Mouse (Mus musculus): ENCODE measurements around the gene Lrrc27. TPM values are rescaled to one million over a fixed set of nuclear protein-coding genes. Genes with fewer than 3 reads are reported as not detected.

The Lrrc27 gene
- polyA plus RNA-seq, 1 experiment from 2014 or later = 4.1 TPM

DNA sequence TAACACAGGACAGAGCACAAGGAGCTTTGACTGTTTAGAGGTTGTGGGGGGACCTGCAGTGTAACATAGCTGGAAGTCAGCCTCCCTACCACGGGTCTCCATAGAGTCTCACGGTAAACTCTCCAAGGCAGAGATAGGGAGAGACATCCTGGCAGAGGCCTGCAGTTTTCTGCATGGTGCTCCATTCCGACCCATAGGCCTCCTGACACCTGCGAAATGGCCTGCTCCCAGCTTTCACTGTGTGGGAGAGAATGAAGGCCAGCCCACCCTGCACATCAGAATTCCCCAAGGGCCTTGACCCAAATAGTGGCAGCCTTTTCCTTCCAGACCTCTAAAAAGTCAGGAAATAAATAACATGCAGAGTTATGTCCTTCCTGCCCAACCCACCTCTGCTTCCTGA lies 22.2 kb upstream of the Lrrc27 start:
- WGBS = 93% methylated on average over 4 of the region's 4 CpGs
- Histone ChIP-seq H3K9me3 (peaks cover 12% of the 10 kb centered on the region; the same call in 1 of the 2 replicates), H3K36me3 (no peaks in the 10 kb centered on the region), H3K27me3 (ENCODE audit: insufficient read depth, poor library complexity, severe bottlenecking) (peaks cover 52% of the 10 kb centered on the region), H3K4me1 (replicated peaks) (peaks cover 12% of the 10 kb centered on the region), H3K27ac (no peak overlapping the region), H3K4me3 (no peak overlapping the region)
- DNase-seq (ENCODE audit: low spot score) = no peak

DNA sequence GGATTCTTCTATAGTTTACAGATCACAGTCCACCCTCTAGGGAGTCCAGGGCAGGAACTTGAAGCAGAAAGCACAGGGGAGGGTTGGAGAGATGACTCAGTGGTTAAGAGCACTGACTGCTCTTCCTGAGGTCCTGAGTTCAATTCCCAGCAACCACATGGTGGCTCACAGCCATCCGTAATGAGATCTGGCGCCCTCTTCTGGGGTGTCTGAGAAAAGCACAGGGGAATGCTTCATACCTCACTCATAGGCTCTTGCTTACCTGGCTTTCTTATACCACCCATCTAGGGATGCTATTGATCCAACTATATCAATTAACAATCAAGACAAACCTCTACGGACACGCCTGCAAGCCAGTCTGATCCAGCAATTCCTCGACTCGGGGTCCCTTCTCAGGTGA lies 21.2 kb upstream of the Lrrc27 start:
- Histone ChIP-seq H3K27me3 (ENCODE audit: insufficient read depth, poor library complexity, severe bottlenecking) (peaks cover 42% of the 10 kb centered on the region), H3K9me3 (peaks cover 12% of the 10 kb centered on the region; the same call in 1 of the 2 replicates), H3K4me3 (no peak overlapping the region), H3K27ac (no peak overlapping the region), H3K36me3 (no peaks in the 10 kb centered on the region), H3K4me1 (replicated peaks) (peaks cover 12% of the 10 kb centered on the region)
- DNase-seq (ENCODE audit: low spot score) = no peak
- 74% methylated on average over 6 of the region's 6 CpGs for WGBS

DNA sequence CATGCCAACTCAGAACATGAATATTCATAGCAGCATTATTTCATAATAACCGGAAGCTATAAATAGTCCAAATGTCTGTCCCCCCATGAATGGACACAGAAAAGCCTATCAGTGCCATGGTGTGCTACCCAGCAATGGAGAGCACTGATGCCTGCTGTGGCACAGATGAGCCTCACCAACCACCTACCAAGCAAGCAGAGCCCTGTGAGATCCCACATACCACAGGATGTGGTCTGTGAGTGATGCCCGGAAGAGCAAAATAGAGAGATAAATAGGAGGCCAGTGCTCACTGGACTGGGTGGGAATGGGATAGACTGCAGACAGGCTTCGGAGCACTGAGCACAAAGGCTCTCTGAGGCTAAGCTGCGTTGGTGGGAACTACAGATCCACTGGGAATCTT lies 15.8 kb upstream of the Lrrc27 start:
- WGBS = 83% methylated on average over 4 of the region's 4 CpGs
- no peaks in the 10 kb centered on the region for H3K4me1 ChIP-seq (replicated peaks)
- no peak overlapping the region for H3K4me3 ChIP-seq
- no peaks in the 10 kb centered on the region for H3K36me3 ChIP-seq
- DNase-seq (ENCODE audit: low spot score) = no peak
- no peaks in the 10 kb centered on the region for H3K9me3 ChIP-seq
- peaks cover 13% of the 10 kb centered on the region; the same call in 1 of the 2 replicates for H3K27me3 ChIP-seq (ENCODE audit: insufficient read depth, poor library complexity, severe bottlenecking)
- no peak overlapping the region for H3K27ac ChIP-seq

DNA sequence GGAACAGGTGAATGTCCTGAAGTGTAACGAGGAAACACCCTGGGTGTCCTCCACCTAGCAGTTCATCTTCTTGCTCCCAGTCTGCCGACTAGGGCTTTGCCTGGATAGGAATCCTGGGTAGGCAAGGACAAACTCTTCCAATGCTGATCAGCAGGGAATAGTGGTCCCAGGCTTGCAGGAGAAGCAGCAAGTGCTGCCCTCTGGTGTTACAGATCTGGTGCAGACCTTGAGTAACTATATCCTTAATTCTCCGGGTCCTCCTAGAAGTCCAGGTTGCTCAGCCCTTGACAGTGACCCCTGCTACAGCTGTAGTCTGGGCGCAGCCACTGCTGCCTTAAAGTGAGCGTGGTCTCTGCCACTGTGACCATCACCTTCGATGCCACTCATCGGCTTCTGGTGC lies 12.7 kb upstream of the Lrrc27 start:
- no peaks in the 10 kb centered on the region for H3K9me3 ChIP-seq

DNA sequence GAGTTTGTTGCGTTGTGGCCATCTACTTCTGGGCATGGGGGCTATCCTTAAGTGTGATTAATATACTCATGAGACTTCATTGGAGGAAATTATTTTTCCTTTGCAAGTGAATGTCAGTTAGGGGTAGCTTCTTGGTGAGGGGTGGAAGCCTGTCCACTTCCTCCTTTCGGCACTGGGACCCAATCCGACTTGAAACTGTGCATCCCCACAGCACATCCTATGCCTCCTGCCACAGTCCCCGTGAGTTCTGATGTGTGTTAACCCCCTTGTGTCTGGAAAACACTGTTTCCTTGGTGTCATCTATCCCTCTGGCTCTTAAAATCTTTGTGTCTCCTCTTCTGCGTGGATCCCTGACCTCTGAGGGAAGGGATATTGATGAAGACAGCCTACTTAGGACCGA lies 11.6 kb upstream of the Lrrc27 start:
- Histone ChIP-seq H3K4me3 (no peak overlapping the region), H3K36me3 (no peaks in the 10 kb centered on the region), H3K27me3 (ENCODE audit: insufficient read depth, poor library complexity, severe bottlenecking) (peaks cover 13% of the 10 kb centered on the region; the same call in 1 of the 2 replicates), H3K9me3 (no peaks in the 10 kb centered on the region), H3K4me1 (replicated peaks) (no peaks in the 10 kb centered on the region), H3K27ac (no peak overlapping the region)
- DNase-seq (ENCODE audit: low spot score) = no peak
- 67% methylated on average over 6 of the region's 6 CpGs for WGBS

More for the DNA sequence above, 12.7 kb upstream of the Lrrc27 start:
- Histone ChIP-seq H3K27me3 (ENCODE audit: insufficient read depth, poor library complexity, severe bottlenecking) (peaks cover 13% of the 10 kb centered on the region; the same call in 1 of the 2 replicates), H3K36me3 (no peaks in the 10 kb centered on the region), H3K4me1 (replicated peaks) (no peaks in the 10 kb centered on the region), H3K4me3 (no peak overlapping the region), H3K27ac (no peak overlapping the region)
- 34% methylated on average over 7 of the region's 7 CpGs for WGBS
- DNase-seq (ENCODE audit: low spot score) = peak; percentile 61

DNA sequence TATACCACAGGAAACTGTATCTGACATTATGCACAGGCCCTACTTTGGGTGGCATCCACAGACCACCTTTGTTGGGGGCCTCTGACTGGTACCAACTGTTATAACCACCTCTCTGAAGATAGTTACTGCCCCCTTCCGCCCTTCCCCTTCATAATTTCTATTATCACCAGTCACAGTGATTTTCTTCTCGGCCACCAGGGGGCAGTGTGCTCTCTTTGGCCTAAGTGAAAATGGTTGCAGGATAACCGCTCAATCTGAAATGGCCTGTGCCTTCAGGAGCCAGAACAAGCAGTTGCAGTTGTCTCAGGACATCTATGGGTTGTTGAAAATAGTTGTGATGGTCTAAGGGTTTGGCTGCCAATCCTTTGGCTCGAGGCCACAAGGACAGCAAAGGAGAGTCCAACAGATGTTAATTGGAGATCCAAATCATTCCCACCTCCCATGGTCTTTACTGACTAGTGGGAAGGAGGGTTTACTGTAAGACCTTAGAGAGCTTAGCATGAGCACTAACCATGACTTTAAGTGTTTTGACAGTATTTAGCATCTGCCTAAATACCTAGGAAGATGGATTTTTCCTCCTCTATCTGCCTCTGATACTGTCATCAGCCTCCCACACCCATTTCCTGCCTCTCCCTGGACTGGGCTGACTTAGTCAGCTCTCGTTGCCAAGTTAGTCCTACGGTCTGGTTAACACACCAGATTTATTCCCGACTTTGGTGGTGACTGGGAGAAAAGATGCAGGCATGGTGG lies 4.6 kb upstream of the Lrrc27 start:
- WGBS = 35% methylated on average over 7 of the region's 7 CpGs
- peaks cover 6% of the 10 kb centered on the region; the same call in 1 of the 2 replicates for H3K27me3 ChIP-seq (ENCODE audit: insufficient read depth, poor library complexity, severe bottlenecking)
- no peaks in the 10 kb centered on the region for H3K9me3 ChIP-seq
- peak; percentile 69 for DNase-seq (ENCODE audit: low spot score)
- peaks cover 14% of the 10 kb centered on the region for H3K4me1 ChIP-seq (replicated peaks)
- H3K27ac ChIP-seq = no peak overlapping the region
- no peaks in the 10 kb centered on the region for H3K36me3 ChIP-seq
- H3K4me3 ChIP-seq = no peak overlapping the region

DNA sequence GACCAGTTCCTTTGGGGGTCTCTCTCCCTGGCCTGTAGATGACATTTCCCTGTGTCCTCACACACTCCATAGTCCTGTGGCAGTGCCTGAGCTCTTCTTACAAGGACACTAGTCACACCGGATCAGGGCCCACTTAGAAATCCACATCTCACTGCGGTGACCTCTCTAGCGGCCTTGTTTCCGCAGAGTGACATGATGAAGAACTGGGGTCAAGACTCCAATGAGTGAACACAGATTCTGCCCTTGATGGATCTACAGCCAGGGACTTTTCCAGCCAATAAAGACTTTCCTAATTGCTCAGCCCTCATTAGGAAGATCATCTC lies 4.1 kb upstream of the Lrrc27 start:
- H3K4me1 ChIP-seq (replicated peaks) = peaks cover 19% of the 10 kb centered on the region
- H3K27ac ChIP-seq = no peak overlapping the region
- no peak for DNase-seq (ENCODE audit: low spot score)
- 82% methylated on average over 4 of the region's 4 CpGs for WGBS
- peaks cover 6% of the 10 kb centered on the region; the same call in 1 of the 2 replicates for H3K27me3 ChIP-seq (ENCODE audit: insufficient read depth, poor library complexity, severe bottlenecking)
- H3K4me3 ChIP-seq = no peak overlapping the region
- no peaks in the 10 kb centered on the region for H3K36me3 ChIP-seq
- no peaks in the 10 kb centered on the region for H3K9me3 ChIP-seq

DNA sequence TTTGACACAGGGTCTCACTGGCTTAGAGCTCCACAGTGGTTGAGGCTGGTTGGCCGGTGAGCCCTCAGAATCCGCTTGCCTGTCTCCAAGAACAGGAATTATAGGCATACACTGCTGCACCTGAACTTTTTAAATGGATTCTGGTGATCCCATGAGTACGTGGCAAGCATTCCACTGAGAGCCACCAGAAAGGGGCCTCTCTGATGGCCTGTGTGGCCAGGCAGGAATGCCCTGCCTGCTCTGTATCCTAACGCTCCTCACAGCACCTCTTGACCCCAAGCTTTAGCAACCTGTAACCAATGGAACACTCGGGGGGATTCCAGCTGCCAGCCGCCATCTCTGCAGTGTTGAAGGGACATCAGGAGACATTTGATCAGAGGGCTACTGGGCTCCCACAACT lies 1.0 kb upstream of the Lrrc27 start:
- Histone ChIP-seq H3K9me3 (no peaks in the 10 kb centered on the region), H3K36me3 (no peaks in the 10 kb centered on the region), H3K4me3 (no peak overlapping the region), H3K27ac (peak overlapping the region; percentile 95), H3K4me1 (replicated peaks) (peaks cover 33% of the 10 kb centered on the region), H3K27me3 (ENCODE audit: insufficient read depth, poor library complexity, severe bottlenecking) (peaks cover 8% of the 10 kb centered on the region; the same call in 1 of the 2 replicates)
- DNase-seq (ENCODE audit: low spot score) = peak; percentile 2
- 84% methylated on average over 6 of the region's 6 CpGs for WGBS

DNA sequence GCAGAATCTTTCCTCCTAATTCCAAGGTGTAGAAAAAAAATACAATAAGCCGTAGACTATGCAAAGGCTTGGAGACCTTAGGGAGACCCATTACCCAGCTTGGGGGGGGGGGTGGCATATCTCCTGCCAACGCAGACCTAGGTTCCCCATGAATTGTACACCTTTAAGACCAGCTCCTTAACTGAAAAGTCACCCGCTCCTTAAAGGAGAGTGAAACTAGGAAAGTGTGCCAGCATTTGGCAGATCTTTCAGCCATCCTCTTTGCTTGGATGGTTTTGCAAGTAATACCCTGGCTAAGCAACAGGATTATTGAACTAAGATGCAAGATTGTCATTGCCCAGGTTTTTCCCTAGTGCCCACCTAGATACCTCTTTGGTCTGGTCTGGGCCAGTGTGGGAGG lies 963 bp downstream of the Lrrc27 start:
- 74% methylated on average over 3 of the region's 3 CpGs for WGBS
- peak overlapping the region; percentile 95 for H3K27ac ChIP-seq
- H3K4me1 ChIP-seq (replicated peaks) = peaks cover 36% of the 10 kb centered on the region

DNA sequence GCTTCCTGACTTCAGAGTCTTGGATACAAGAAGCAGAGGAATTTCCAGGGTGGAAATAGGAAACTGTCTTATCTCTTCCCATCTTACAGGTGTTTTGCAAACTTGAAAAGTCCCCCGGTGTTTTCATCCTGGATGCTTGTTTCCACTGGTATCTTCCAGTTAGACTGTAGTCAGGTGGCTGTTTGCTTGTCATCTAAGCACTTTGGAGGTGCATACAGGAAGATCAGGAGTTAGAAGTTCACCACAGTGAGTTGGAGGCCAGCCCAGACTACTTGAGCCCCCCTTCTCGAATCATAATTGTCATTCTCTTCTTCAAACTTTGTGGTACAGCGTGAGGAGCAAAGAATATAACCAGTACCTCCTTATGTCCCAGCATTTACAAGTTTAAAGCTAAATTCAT lies 1.4 kb downstream of the Lrrc27 start:
- H3K27ac ChIP-seq = peak overlapping the region; percentile 95; the same call in 1 of the 2 replicates
- 91% methylated on average over 3 of the region's 3 CpGs for WGBS

More for the DNA sequence above, 963 bp downstream of the Lrrc27 start:
- peak overlapping the region; percentile 59 for H3K4me3 ChIP-seq
- no peaks in the 10 kb centered on the region for H3K9me3 ChIP-seq
- 0 out of 2 replicates have a peak, but pooled peaks cover 2% of the 10 kb centered on the region for H3K27me3 ChIP-seq (ENCODE audit: insufficient read depth, poor library complexity, severe bottlenecking)
- DNase-seq (ENCODE audit: low spot score) = no peak
- H3K36me3 ChIP-seq = no peaks in the 10 kb centered on the region

DNA sequence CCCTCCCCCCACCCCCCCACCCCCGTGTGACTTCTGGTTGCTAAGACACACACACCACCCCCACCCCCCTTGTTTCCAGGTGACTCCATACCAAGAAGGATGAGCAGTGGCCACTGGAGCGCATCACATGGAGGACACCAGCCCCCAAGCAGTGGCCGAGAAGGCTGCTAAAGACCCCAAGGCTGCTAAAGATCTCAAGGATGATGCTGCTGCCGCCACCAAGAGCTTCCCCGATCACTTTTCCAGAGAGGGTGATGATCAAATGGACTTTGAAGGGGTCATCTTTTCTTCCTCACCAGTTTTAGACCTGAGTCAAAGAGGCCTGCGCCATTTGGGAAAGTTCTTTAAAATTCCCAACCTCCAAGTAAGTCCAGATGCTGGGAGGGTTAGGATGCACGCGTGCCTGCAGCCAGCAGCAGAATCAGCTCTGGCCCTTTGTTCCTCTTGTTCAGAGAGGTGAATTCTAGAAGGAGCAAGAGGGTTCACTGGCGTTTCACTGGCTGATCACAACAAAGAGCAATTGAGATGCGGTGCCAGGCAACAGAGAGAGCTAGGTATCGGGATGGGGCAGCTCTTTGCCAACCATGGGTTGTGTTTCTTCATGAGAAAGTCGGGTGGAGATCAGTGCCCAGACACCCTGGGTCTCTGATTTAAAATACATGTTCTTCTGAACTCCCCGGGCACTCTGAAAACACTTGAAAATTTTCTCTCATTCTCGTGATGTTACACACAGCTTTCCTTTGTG lies 2.0 kb downstream of the Lrrc27 start:
- 81% methylated on average over 14 of the region's 14 CpGs for WGBS
- Histone ChIP-seq H3K27me3 (ENCODE audit: insufficient read depth, poor library complexity, severe bottlenecking) (0 out of 2 replicates have a peak, but pooled peaks cover 2% of the 10 kb centered on the region), H3K36me3 (no peaks in the 10 kb centered on the region), H3K27ac (no peak overlapping the region), H3K4me3 (no peak overlapping the region), H3K4me1 (replicated peaks) (peaks cover 42% of the 10 kb centered on the region), H3K9me3 (no peaks in the 10 kb centered on the region)
- DNase-seq (ENCODE audit: low spot score) = no peak

More for the DNA sequence above, 1.4 kb downstream of the Lrrc27 start:
- H3K9me3 ChIP-seq = no peaks in the 10 kb centered on the region
- H3K27me3 ChIP-seq (ENCODE audit: insufficient read depth, poor library complexity, severe bottlenecking) = 0 out of 2 replicates have a peak, but pooled peaks cover 2% of the 10 kb centered on the region
- H3K4me1 ChIP-seq (replicated peaks) = peaks cover 39% of the 10 kb centered on the region
- H3K4me3 ChIP-seq = no peak overlapping the region
- H3K36me3 ChIP-seq = no peaks in the 10 kb centered on the region
- DNase-seq (ENCODE audit: low spot score) = no peak

DNA sequence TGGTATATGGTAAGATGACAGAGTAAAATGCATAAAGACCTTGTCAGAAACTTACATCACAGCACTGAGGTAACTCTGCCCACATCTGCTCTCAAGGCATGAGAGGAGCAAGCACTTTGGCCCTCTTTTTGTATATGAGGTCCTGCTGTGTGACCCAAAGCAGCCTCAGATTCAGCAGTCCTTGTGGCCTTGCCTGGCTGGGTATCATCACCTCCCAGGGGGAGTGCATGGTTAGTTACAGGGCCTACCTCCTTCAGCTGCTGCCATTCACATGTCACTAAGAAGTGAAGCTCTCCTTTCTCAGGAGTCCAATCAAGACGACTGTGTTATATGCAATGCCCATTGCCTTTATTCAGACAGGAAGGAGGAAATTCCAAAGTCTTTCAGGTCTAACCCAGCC lies 2.7 kb downstream of the Lrrc27 start:
- H3K27me3 ChIP-seq (ENCODE audit: insufficient read depth, poor library complexity, severe bottlenecking) = 0 out of 2 replicates have a peak, but pooled peaks cover 2% of the 10 kb centered on the region
- 81% methylated on average over 1 of the region's 1 CpGs for WGBS
- H3K4me1 ChIP-seq (replicated peaks) = peaks cover 42% of the 10 kb centered on the region
- DNase-seq (ENCODE audit: low spot score) = no peak
- H3K9me3 ChIP-seq = no peaks in the 10 kb centered on the region
- no peaks in the 10 kb centered on the region for H3K36me3 ChIP-seq
- H3K4me3 ChIP-seq = no peak overlapping the region
- no peak overlapping the region for H3K27ac ChIP-seq

DNA sequence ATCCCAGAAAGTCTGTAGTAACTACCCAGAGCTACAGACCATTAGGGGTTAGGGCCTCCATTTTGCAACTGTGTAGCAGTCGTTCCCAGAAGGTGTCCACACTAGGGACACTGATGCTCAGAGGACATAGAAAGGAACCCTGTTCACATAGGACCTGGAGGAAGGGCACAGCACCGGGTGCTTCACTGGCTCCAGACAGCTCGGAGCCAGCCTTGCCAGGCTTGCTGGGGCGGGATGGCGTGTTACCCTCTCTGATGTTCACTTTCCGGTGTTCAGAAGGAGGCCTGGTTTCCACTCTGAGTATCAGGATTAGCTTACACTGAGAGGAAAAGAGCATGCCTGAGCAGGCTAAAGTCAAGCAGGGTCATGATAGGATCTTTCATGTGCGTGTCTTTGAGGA lies 3.2 kb downstream of the Lrrc27 start:
- peaks cover 42% of the 10 kb centered on the region for H3K4me1 ChIP-seq (replicated peaks)
- no peak overlapping the region for H3K27ac ChIP-seq
- no peaks in the 10 kb centered on the region for H3K36me3 ChIP-seq
- 92% methylated on average over 7 of the region's 7 CpGs for WGBS
- H3K9me3 ChIP-seq = no peaks in the 10 kb centered on the region
- H3K4me3 ChIP-seq = no peak overlapping the region
- no peak for DNase-seq (ENCODE audit: low spot score)
- 0 out of 2 replicates have a peak, but pooled peaks cover 2% of the 10 kb centered on the region for H3K27me3 ChIP-seq (ENCODE audit: insufficient read depth, poor library complexity, severe bottlenecking)
